Mouse (Mus musculus) hindbrain, embryonic 11.5 days (tissue): ENCODE data around the gene Minar1. TPM values are rescaled to one million over a fixed set of nuclear protein-coding genes. Genes with fewer than 3 reads are reported as not detected.

Experiments
- ATAC-seq: fragments of 200-750 bp; cut with Nextera tagmentation; 2 replicates; pipeline ENCODE4 v1.8.0; 2017; ENCODE audit warnings: mild to moderate bottlenecking, moderate TSS enrichment, moderate library complexity; ENCODE audit not compliant: low FRiP score
- DNase-seq: peaks from one replicate; pipeline ENCODE4 v3.0.0-alpha.2; 2015; ENCODE audit warnings: low spot score
- H3K27ac ChIP-seq: fragments of 300-500 bp; sonication (generic); 2 replicates; pipeline ENCODE4 v1.5.1; 2014; ENCODE audit warnings: mild to moderate bottlenecking, low read depth, low read length
- H3K27me3 ChIP-seq: fragments of 300-500 bp; sonication (generic); 2 replicates; pipeline ENCODE4 v1.6.1; 2014; ENCODE audit warnings: mild to moderate bottlenecking, low read length, moderate library complexity, mixed read lengths; ENCODE audit not compliant: control insufficient read depth, insufficient read depth
- H3K36me3 ChIP-seq: fragments of 300-500 bp; sonication (generic); 2 replicates; pipeline ENCODE4 v1.6.1; 2014; ENCODE audit warnings: mild to moderate bottlenecking, low read length, moderate library complexity, mixed read lengths; ENCODE audit not compliant: control insufficient read depth, insufficient read depth
- H3K4me1 ChIP-seq: fragments of 300-500 bp; sonication (generic); replicated peaks from 2 replicates; pipeline ENCODE4 v1.6.1; 2014; ENCODE audit warnings: low read length, mixed read lengths; ENCODE audit not compliant: control insufficient read depth, insufficient read depth
- H3K4me2 ChIP-seq: fragments of 300-500 bp; sonication (generic); replicated peaks from 2 replicates; pipeline ENCODE4 v1.6.1; 2014; ENCODE audit warnings: mild to moderate bottlenecking, low read depth, low read length
- H3K4me3 ChIP-seq: fragments of 300-500 bp; sonication (generic); 2 replicates; pipeline ENCODE4 v1.5.1; 2014; ENCODE audit warnings: low read depth, low read length
- H3K9ac ChIP-seq: fragments of 300-500 bp; sonication (generic); 2 replicates; pipeline ENCODE4 v1.6.1; 2014; ENCODE audit warnings: low read depth, low read length
- H3K9me3 ChIP-seq: fragments of 300-500 bp; sonication (generic); 2 replicates; pipeline ENCODE4 v1.6.1; 2016; ENCODE audit warnings: low read length; ENCODE audit not compliant: control insufficient read depth
- WGBS: fragments of 180-500 bp; shearing (Covaris S2); extraction: QIAGEN DNeasy Blood & Tissue Kit; methylation state at CpG from one replicate; pipeline ENCODE4 v1.1.7; 2014; 5-methylcytosine and 5-hydroxymethylcytosine counted together
- polyA plus RNA-seq: library from polyadenylated mRNA; unstranded; fragments of >200 nt; fragmentation: Nextera tagmentation; extraction: Ambion mirVana; gene quantifications from 2 replicates; pipeline ENCODE4 v1.2.1, GENCODE M21; 2014

Minar1 gene
- 0.31 and 0.36 TPM in 2 replicates for polyA plus RNA-seq

DNA sequence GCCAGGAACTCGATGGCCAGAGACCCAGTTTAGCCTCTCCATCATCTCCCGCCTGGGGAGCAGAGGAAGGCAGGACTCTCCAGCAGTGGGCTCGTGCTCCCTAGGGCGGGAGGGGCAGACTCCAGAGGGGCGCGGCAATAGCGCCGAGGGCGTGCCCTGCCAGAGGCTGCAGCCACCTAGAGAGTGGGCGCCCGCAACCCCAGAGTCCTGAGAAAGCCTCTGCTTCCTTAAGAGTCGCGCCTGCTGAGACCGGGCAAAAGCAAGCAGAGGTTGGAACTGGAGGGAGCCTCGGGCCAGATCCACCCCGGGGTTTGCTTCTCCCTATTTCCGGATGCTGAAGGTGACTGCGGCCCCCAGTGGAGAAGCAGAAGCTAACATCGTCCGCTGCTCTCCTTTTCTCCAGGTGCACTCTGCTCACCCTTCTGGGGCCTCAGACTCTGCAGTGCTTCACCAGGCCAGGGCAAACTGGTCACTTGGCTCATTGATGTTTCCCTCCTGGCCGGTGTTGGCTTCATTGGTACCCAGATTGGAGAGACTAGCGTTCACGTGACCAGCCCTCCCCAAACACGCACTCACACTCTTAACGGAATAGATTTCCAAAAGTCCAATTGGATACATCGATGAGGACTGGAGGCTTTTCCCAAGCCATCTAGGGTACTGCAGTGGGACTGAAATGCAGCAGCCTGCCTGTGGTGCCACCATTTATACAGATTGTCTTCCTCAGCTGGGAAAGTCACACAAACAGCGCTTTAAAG, at the start of gene Minar1:
Gene Minar1 (minus strand): TSS at position 120 of the 755 bp plus-strand sequence.
- H3K4me2 ChIP-seq = peak within 1 kb of the TSS; percentile 95
- ATAC-seq (peak; percentile 76), DNase-seq (peak; percentile 68)
- WGBS = under 1% methylated on average over 27 of the region's 27 CpGs
- H3K9ac ChIP-seq = peak within 1 kb of the TSS; percentile 63
- no peaks in the 10 kb centered on the region for H3K4me1 ChIP-seq
- H3K9me3 ChIP-seq = no peaks in the 10 kb centered on the region
- H3K4me3 ChIP-seq = peak within 1 kb of the TSS; percentile 48
- H3K27ac ChIP-seq = no peak within 1 kb of the TSS
- peaks cover 19% of the 10 kb centered on the region for H3K27me3 ChIP-seq
- no peaks in the 10 kb centered on the region for H3K36me3 ChIP-seq

DNA sequence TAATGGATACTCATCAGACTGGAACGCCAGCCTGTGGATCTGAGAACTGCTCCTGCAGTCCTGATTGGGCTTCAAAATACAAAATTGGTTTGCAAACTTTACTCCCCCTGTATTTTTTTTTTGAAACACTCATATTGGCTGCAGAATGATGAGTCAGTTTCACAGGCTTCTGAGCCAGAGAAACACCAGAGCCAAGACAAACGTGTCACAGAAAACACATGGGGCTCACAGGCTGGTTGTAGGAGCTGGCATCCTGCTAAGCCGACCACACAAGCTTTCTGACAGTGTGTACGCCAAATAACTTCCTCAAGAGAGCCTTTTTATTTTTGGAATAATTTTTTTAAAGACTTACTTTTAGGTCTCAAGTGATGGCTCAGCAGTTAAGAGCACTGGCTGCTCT, 47.0 kb upstream of the Minar1 start:
- no peaks in the 10 kb centered on the region for H3K9me3 ChIP-seq
- ATAC-seq (no peak), DNase-seq (no peak)
- H3K4me2 ChIP-seq = no peak overlapping the region
- no peaks in the 10 kb centered on the region for H3K4me1 ChIP-seq
- no peak overlapping the region for H3K9ac ChIP-seq
- H3K36me3 ChIP-seq = no peaks in the 10 kb centered on the region
- WGBS = 81% methylated on average over 4 of the region's 4 CpGs
- no peak overlapping the region for H3K4me3 ChIP-seq
- H3K27me3 ChIP-seq = no peaks in the 10 kb centered on the region
- H3K27ac ChIP-seq = no peak overlapping the region

DNA sequence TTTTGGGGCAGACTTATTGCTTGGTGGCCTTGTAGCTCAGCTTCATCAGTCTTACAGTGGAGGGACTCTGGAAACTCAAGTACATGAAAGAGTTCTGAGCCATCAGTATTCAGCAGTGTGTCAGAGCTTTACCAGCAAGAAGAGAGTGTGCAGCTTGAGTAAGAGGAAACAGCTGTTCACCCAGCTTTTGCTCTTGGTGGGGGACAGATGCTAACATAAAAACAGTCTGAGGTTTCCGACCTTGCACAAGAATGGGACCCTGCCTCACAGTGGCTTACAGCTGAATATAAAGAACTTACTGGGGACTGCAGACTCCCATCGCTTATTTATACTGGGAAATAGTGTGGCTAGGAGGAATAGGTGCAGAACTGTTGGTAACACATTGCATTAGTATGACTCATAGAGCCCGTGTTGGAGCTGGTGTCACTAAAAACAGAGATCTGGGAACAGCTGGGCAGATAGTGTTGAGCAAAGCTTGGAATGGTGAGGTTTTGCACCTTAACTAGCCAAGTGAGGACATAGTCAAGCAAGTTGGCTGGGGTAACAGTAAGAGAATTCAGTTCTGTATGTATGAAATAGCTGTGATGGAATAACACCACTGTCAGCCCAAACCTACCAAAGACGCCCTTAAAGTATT, 44.5 kb upstream of the Minar1 start:
- no peak for DNase-seq
- Histone ChIP-seq H3K36me3 (no peaks in the 10 kb centered on the region), H3K4me3 (no peak overlapping the region), H3K27me3 (no peaks in the 10 kb centered on the region), H3K27ac (no peak overlapping the region), H3K4me2 (no peak overlapping the region), H3K4me1 (no peaks in the 10 kb centered on the region), H3K9me3 (no peaks in the 10 kb centered on the region), H3K9ac (no peak overlapping the region)
- ATAC-seq = no peak
- 82% methylated on average over 4 of the region's 4 CpGs for WGBS

- Histone ChIP-seq H3K4me2 (no peak overlapping the region), H3K27me3 (no peaks in the 10 kb centered on the region), H3K36me3 (no peaks in the 10 kb centered on the region), H3K27ac (no peak overlapping the region), H3K9ac (no peak overlapping the region), H3K9me3 (no peaks in the 10 kb centered on the region), H3K4me1 (no peaks in the 10 kb centered on the region), H3K4me3 (no peak overlapping the region)
- DNase-seq (no peak), ATAC-seq (no peak)
- 83% methylated on average over 6 of the region's 6 CpGs for WGBS
Measured at GRCm38 (mm10) chr9:89650913-89651312, 28.0 kb upstream of the Minar1 start.

DNA sequence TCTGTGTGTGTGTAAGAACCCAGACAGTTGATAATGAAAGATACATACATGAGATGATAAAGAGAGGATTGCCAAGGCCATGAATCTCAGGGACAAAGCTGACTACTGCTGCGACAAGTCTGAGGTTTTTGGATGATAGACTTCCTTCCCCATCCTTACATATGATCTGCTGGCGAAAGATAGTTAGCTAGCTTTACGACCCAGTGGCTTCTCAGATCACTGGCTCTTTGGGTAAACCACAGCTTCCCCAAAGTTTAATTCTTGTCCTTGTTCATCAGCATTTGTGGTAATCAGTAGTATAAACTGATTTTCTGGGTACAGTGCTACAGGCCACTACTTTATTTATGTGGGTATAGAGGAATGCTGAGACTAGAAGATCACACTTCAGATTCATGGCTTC, 14.5 kb upstream of the Minar1 start:
- no peak overlapping the region for H3K9ac ChIP-seq
- no peaks in the 10 kb centered on the region for H3K4me1 ChIP-seq
- no peak for DNase-seq
- H3K4me2 ChIP-seq = no peak overlapping the region
- H3K27ac ChIP-seq = no peak overlapping the region
- H3K27me3 ChIP-seq = no peaks in the 10 kb centered on the region
- no peaks in the 10 kb centered on the region for H3K36me3 ChIP-seq
- ATAC-seq = no peak
- H3K4me3 ChIP-seq = no peak overlapping the region
- WGBS = 83% methylated on average over 3 of the region's 3 CpGs
- no peaks in the 10 kb centered on the region for H3K9me3 ChIP-seq

DNA sequence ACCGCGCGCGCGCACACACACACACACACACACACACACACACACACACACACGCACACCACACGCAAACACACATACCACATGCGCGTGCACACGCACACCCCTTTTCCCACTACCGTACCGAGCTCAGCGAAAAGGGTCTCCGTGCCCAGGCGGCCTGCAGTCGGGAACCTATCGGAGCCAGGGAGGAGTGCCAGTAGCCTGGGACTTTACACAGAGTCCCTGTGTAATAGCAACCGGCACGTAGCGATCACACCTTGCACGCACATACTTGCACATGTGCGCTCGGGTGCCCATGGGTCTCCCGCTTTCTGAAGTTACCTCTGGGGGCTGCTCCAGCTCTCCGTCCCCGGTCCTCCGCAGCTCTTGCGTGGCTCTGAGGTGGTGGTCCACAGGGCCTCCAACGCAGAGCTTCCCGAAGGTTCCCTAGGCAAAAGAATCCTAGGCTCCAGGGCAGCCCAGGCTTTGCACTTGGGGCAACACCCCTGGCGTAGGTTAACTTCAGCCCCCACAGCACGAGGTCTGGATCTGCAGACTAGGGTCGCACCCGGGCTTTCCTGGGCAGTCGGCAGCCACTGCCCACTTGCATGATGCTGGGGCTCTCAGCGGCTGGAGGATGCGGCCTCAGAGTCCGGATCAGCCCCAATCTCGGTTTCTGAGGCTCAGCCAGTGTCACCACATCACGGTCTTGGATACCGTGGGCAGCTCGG, 474 bp downstream of the Minar1 start:
- Histone ChIP-seq H3K36me3 (no peaks in the 10 kb centered on the region), H3K4me1 (no peaks in the 10 kb centered on the region), H3K27ac (no peak overlapping the region), H3K27me3 (peaks cover 19% of the 10 kb centered on the region), H3K9me3 (no peaks in the 10 kb centered on the region), H3K4me3 (peak overlapping the region; percentile 48), H3K9ac (peak overlapping the region; percentile 63), H3K4me2 (peak overlapping the region; percentile 95)
- WGBS = 1% methylated on average over 42 of the region's 42 CpGs
- ATAC-seq (peak; percentile 73), DNase-seq (peak; percentile 54)

DNA sequence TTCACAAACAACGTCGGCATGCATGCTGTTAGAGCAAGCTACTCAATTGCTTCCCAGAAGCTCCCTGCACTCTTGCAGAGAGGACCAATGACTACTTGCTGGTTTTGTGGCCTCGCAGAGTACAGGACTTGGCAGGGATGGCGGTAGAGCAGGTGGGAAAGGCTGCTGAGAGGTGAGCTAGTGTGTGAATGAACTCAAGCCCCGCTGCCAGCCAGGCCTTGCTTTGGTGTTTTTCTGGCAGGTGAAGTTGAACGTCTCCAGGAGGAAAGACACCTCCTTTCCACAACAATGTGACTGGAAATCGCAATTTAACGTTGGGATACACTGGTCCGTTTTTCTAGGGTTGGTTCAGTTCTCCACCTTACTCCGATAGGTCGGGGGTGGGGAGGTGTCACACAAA, 1.2 kb downstream of the Minar1 start:
- H3K9me3 ChIP-seq = no peaks in the 10 kb centered on the region
- peak overlapping the region; percentile 48; the same call in 1 of the 2 replicates for H3K4me3 ChIP-seq
- H3K4me1 ChIP-seq = no peaks in the 10 kb centered on the region
- no peaks in the 10 kb centered on the region for H3K36me3 ChIP-seq
- peak; percentile 27 for DNase-seq
- H3K27me3 ChIP-seq = peaks cover 19% of the 10 kb centered on the region
- no peak overlapping the region for H3K9ac ChIP-seq
- no peak overlapping the region for H3K27ac ChIP-seq
- WGBS = 5% methylated on average over 11 of the region's 11 CpGs
- ATAC-seq = no peak
- H3K4me2 ChIP-seq = 0 out of 2 replicates have a peak overlapping the region, but pooled peaks have one; percentile 95

GRCm38 (mm10) chr9:89620347-89620746, 2.6 kb downstream of the Minar1 start:
- Histone ChIP-seq H3K4me2 (no peak overlapping the region), H3K4me1 (no peaks in the 10 kb centered on the region), H3K36me3 (no peaks in the 10 kb centered on the region), H3K27me3 (peaks cover 19% of the 10 kb centered on the region), H3K27ac (no peak overlapping the region), H3K9ac (no peak overlapping the region), H3K4me3 (no peak overlapping the region), H3K9me3 (no peaks in the 10 kb centered on the region)
- no peak for DNase-seq
- no peak for ATAC-seq
- WGBS = 25% methylated on average over 6 of the region's 6 CpGs
